Mouse (Mus musculus) thymus, postnatal 0 days (tissue): ENCODE measurements around the gene Cacnb4. TPM values are rescaled to one million over a fixed set of nuclear protein-coding genes. Genes with fewer than 3 reads are reported as not detected.

Source experiments
- DNase-seq: peaks from one replicate; pipeline ENCODE4 v3.0.0-alpha.2; 2015; ENCODE audit warnings: low spot score
- polyA plus RNA-seq: library from polyadenylated mRNA; unstranded; fragments of >200 nt; fragmentation: Nextera tagmentation; extraction: Ambion mirVana; gene quantifications from 2 replicates; pipeline ENCODE4 v1.2.1, GENCODE M21; 2015

Cacnb4 gene
- polyA plus RNA-seq, 1 experiment from 2014 or later, result 0.21 TPM

- no peak for DNase-seq
These were observed 200.8 kb downstream of the Cacnb4 start for GRCm38 (mm10) chr2:52475854-52476253.

- no peak for DNase-seq
These were observed 202.1 kb downstream of the Cacnb4 start for GRCm38 (mm10) chr2:52474570-52474969.

DNA sequence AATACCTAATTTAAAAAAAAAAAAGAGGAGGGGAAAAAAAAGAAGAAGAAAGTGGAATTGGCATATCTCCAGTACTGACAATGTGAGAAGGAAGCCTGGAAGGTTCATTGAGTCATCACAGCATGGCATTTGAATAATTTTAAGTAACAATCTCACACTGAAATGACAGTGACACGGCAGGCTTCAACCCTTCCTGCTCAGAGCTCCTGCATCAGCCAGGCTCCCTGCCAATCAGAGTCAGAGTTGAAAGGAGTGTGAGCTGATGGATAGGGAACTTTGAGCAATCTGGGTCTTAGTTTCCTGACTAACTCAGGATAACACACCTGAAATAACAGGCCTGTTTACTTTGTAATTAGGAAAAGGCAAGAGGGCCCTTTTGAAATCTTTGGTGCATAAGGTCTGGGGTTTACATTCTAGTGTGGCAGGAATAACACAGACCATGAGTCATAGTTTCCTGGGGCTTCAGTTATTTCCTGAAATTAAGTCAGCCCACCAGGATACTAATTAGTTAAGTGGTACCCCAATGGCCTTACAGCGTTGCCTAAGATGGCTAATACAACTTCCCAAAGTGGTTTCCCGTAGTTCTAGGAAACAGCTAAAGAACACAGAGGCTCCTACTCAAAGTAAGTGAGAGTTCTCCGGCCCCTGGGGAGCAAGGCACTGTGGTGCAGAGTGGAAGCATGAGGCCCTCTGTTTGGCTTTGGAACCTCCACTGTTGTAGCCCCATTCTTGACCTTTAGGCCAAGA is 204.9 kb downstream of the Cacnb4 start:
- no peak for DNase-seq

GRCm38 (mm10) chr2:52470044-52470560 is 206.5 kb downstream of the Cacnb4 start:
- DNase-seq, result no peak

GRCm38 (mm10) chr2:52467629-52468028 is 209.0 kb downstream of the Cacnb4 start:
- DNase-seq, result no peak

DNA sequence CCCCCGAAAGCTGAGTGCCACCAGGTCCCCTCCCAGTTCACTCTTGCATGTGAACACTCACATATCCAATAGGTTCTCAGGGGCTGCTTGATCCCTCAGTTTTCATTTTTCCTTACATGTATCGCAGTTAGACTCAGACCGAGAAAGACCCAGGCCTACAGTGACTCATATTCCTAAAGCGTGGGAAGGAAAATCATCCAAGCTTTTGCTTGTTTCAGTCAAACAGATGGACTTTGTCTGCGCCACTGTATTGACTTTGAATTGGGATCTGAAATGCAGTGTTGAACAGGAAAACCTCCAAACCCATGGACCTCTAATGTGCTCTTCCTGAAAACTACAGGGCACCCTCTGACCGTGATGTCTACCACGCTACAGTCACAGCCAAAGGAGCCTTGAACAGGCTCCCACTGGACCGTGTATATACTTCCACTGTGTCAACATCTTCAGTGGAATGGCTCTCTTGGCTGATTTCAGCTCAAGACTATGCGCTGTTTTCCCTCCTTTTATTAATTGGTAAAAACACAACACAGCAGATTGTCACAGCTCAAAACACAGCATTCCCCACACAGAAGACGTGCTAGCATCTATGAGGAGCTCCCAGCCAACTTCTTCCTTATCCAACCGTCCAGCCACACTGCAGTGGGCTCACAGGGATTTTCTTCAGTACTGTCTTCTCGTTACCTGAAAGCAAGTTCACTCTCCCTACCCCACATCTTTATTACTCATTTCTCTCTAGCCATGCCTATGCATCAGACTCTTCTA is 215.2 kb downstream of the Cacnb4 start:
- no peak for DNase-seq

DNA sequence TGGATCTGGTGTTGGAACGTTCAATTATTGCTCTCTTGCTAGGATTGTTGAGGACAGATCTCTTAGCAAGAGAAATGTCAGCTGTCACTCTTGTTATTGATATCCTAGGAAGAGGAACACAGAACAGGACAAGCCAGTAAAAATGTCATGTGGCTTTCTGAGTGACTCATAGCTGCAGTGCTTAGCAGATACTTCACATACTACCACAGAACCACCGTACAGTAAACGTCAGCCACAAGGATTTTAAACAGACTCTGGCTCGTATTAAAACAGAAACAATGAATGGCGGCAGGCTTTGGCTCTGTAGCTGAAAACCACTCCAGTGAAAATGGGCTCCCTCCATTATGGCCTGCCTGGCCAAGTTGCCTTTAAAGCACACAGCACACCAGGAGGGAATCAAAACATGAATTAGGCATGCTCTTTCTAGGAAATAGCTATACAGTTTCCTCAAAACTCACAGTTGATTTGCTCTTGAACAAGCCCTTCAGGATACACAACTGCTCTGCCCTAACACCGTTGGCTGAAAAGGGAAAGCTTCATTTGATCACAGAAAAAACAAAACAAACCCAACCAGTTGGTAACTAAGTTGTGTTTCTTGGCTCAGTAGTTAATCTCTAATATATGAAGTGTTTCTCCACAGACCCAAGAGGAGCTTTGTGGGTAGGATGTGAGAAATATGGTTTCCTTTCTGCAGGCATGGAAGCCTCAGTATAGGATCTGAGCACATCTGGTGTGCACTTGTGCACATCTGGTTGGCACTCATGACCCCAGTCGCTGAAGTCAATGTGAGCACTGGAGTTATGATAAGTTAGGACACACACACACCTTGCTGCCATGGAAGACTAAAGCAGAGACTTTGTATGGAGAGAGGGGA is 220.8 kb downstream of the Cacnb4 start:
- DNase-seq, result no peak

- no peak for DNase-seq
These were observed 226.8 kb downstream of the Cacnb4 start for GRCm38 (mm10) chr2:52449818-52450217.

DNA sequence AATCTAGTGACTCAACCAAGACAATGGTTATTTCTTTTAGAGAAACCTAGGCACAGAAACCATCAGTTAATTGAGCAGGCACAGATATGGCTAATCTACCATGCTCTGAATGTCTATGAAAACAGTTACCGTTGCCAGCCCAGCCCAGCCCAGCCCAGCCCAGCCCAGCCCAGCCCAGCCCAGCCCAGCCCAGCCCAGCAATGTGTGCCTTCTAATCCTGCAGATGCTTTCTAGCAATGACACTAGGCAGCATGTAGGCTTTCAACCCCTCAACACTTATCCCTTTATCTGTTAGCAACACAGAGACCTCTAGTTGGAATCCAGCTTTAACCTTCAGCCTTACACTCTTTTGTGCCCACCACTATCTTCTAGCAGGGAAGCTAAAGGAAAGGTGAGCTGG is 227.7 kb downstream of the Cacnb4 start:
- no peak for DNase-seq

DNA sequence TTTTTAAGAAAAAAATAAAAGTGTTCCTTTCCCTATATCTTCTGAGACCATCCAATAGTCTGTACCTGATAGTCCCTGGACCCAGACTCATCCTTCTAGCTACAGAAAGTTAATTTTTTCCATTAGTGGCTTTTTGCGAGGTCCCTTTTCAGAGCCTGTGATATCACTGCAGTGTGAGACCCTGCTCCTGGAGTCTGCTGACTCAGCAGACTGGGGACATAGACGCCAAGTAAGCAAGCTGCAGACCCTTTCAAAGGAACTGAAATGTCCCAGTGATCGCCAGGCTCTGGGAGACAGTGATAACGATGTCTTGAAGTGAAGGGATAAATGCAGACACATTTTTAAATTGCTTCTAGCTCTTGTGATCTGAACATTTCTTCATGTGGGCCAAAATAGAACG is 230.0 kb downstream of the Cacnb4 start:
- no peak for DNase-seq

GRCm38 (mm10) chr2:52442125-52442524 is 234.5 kb downstream of the Cacnb4 start:
- no peak for DNase-seq

DNA sequence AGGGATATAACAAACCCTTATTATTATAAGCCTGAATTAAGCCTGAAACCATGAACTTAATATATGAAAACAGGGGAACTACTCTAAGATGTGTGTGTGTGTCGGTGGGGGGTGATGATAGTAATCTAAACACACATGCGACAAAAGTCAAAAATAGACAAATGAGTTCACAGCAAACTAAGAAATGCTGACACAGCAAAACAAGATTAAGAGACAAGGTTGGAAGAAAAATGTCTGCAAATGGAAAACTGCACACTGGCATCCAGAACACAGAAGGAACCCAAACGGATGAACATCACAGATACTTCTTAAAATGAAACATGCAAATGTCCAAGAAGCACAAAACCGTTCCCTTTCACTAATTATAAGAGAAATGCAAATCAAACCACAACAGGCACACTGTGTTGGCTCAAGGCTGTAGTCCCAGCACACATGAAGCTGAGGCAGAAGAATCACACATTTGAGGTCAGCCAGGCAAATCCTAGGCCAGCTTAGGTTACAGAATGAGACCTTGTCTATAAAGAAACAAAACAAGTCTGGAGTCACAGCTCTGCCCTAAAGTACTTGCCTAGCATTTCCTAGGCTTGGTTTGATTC is 236.1 kb downstream of the Cacnb4 start:
- no peak for DNase-seq

GRCm38 (mm10) chr2:52438437-52438836 is 238.2 kb downstream of the Cacnb4 start:
- DNase-seq, result no peak

- DNase-seq, result no peak
These were observed 238.6 kb downstream of the Cacnb4 start for GRCm38 (mm10) chr2:52438013-52438412.

- DNase-seq, result no peak
These were observed 240.6 kb downstream of the Cacnb4 start for GRCm38 (mm10) chr2:52435919-52436632.

GRCm38 (mm10) chr2:52433365-52433764 is 243.3 kb downstream of the Cacnb4 start:
- DNase-seq, result no peak

DNA sequence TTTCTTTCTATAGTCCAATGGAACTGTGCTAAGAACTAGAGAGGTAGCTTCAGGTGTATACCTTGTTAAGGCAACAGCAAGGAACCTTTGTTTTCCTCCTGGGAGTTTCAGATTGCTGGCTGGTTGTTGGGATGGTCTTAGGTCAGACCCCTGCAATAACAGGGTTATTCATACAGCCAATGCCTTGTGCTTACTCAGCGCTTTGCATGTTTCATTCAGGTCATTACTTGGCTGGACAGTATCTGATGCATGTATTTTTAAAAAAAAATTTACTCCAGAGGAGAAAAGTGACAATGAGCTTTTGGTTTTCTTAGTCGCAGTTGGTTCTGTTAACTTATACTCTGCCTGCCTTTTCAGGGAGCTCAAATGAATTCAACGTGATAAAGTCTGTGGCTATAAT is 249.2 kb downstream of the Cacnb4 start:
- no peak for DNase-seq

GRCm38 (mm10) chr2:52426041-52426440 is 250.6 kb downstream of the Cacnb4 start:
- no peak for DNase-seq

DNA sequence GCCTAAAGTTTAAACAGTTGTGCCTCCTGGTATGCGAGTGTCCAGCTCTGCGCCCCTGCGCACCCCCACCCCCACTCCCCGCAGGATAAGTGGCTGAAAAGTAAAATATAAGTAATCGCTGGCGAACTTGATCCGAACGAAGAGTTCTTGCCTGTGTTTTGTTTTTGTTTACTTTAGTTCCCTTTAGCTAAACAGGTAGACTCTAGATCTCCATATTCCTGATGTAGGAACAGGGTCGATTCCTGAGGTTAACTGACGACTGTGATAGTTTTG is 251.2 kb downstream of the Cacnb4 start:
- DNase-seq, result no peak

DNA sequence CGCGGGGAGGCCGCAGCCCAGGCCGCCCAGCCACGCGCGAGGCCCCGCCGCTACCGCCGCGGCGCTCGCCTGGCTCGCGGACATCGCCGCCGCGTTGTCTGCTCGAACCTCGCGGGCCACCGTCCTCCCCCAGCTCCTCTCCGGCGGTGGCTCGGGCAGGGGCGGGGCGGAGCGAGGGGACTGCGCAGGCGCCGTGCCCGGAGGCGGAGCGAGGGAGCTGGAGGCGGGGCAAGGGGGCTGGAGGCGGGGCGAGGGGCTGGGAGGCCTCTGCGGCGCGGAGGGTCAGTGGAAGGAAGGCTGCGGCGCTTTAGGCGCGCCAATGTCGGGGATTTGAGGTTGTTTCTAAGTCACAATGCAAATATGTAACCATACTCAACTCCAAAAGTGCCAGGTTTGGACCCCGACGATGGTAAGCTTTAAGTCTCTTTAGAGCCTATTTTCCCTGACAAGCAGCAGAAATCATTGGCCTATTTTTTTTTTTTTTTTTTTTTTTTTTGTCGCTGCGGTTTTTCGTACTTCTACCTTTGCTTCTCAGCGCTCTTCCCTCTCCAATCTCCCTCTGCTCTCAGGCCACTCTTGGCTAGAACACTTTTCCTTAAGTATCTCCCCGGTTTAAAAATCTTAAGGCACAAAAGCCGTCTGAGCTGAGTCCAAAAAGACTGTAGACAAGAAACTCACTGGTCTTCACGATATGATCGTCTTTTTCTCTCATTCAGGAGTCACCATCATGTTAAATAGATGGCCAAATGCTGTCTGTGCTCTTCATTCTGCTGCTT is 251.7 kb downstream of the Cacnb4 start, which contains the start of gene Arl5a:
TSS of gene Arl5a (minus strand) at position 155 of the 776 bp plus-strand sequence.
- DNase-seq, result peak; percentile 91
